Mouse (Mus musculus): ENCODE measurements around the gene Tmem38a. TPM values are rescaled to one million over a fixed set of nuclear protein-coding genes. Genes with fewer than 3 reads are reported as not detected.

Tmem38a gene
- total RNA-seq (2022), result 10 to 100 TPM in 2 of 4 experiments, 1 to 10 TPM in 2; 8.6 to 12.5 (median 9.9) TPM

GRCm38 (mm10) chr8:72571611-72572473, at the start of gene Tmem38a:
Gene Tmem38a, plus strand, starts transcription at chr8:72572055.
- DNase-seq, result peak; percentile 67

- no peak for DNase-seq
These were observed 39.8 kb upstream of the Tmem38a start for GRCm38 (mm10) chr8:72532103-72532502.

- no peak for DNase-seq
These were observed 37.0 kb upstream of the Tmem38a start for GRCm38 (mm10) chr8:72534888-72535287.

- no peak for DNase-seq
These were observed 32.6 kb upstream of the Tmem38a start for GRCm38 (mm10) chr8:72539234-72539633.

GRCm38 (mm10) chr8:72547122-72547801, 24.6 kb upstream of the Tmem38a start:
- no peak for DNase-seq

GRCm38 (mm10) chr8:72547802-72548643, 23.8 kb upstream of the Tmem38a start, which contains the start of gene Med26:
Gene Med26, minus strand, starts transcription at chr8:72548270.
- peak; percentile 99 for DNase-seq

- DNase-seq, result no peak
These were observed 23.1 kb upstream of the Tmem38a start for GRCm38 (mm10) chr8:72548644-72549313.

- DNase-seq, result no peak
These were observed 22.5 kb upstream of the Tmem38a start for GRCm38 (mm10) chr8:72549314-72549892.

- no peak for DNase-seq
These were observed 16.1 kb upstream of the Tmem38a start for GRCm38 (mm10) chr8:72555770-72556169.

- DNase-seq, result no peak
These were observed 10.7 kb upstream of the Tmem38a start for GRCm38 (mm10) chr8:72561111-72561689.

- DNase-seq, result no peak
These were observed 5.9 kb upstream of the Tmem38a start for GRCm38 (mm10) chr8:72565970-72566369.

- DNase-seq, result peak; percentile 98
These were observed 933 bp upstream of the Tmem38a start, which contains the start of gene Smim7 for GRCm38 (mm10) chr8:72570633-72571610. Gene Smim7, minus strand, starts transcription at chr8:72571088.

- peak; percentile 18 for DNase-seq
These were observed 652 bp downstream of the Tmem38a start for GRCm38 (mm10) chr8:72572507-72572906.

- DNase-seq, result no peak
These were observed 1.6 kb downstream of the Tmem38a start for GRCm38 (mm10) chr8:72573450-72573849.

GRCm38 (mm10) chr8:72575915-72576314, 4.1 kb downstream of the Tmem38a start:
- no peak for DNase-seq

- no peak for DNase-seq
These were observed 5.4 kb downstream of the Tmem38a start for GRCm38 (mm10) chr8:72577266-72577665.

GRCm38 (mm10) chr8:72577941-72578340, 6.1 kb downstream of the Tmem38a start:
- DNase-seq, result no peak

GRCm38 (mm10) chr8:72579374-72579773, 7.5 kb downstream of the Tmem38a start:
- DNase-seq, result no peak

- DNase-seq, result peak; percentile 32
These were observed 11.4 kb downstream of the Tmem38a start for GRCm38 (mm10) chr8:72583056-72583771.

Measured in adrenal gland, adult 8-10 months (tissue).